Mouse (Mus musculus) bone marrow, adult 2 months (tissue): ENCODE results near the gene Auts2.

ENCODE experiments used
- CTCF ChIP-seq: fragments of 200-500 bp; IDR thresholded peaks from 2 replicates; pipeline ENCODE4 v1.5.1; 2011; ENCODE audit warnings: low read length, control low read depth; ENCODE audit not compliant: control insufficient read depth, insufficient read depth
- POLR2A ChIP-seq: fragments of 200-500 bp; IDR thresholded peaks from 2 replicates; pipeline ENCODE4 v1.6.1; 2011; ENCODE audit warnings: low read depth, mild to moderate bottlenecking, control low read depth, low read length, borderline replicate concordance; ENCODE audit not compliant: control insufficient read depth

GRCm38 (mm10) chr5:131526666-131527065 lies 1016.5 kb downstream of the Auts2 start:
- TF ChIP-seq POLR2A, result no peak
- no peak for TF ChIP-seq CTCF
